Comparison of ENCODE assay signal across 8 mouse cellular contexts in genomic region chr19:4201291-4201909, GRCm38 (mm10). TPM values are rescaled to one million over a fixed set of nuclear protein-coding genes. Genes with fewer than 3 reads are reported as not detected.
DNase-seq lines count a peak whose midpoint lies in the region; ATAC-seq lines count a peak whose summit lies in the region.

TSS of gene Rad9a (minus strand) at chr19:4201662.

- DNase-seq in adipocyte (ENCODE audit: low spot score), result peak; percentile 98
- DNase-seq in embryo, embryonic 10 days (ENCODE audit: low spot score), result peak; percentile 100
- peak; percentile 95 for DNase-seq in gastrocnemius, postnatal 10 days
- DNase-seq in induced T-regulatory cell, adult 2 months (ENCODE audit: low read depth), result peak; percentile 98
- peak; percentile 92 to 97 for DNase-seq in left cerebral cortex, adult 9 months (ENCODE audit: low spot score in 2 of 2)
- peak; percentile 95 for DNase-seq in right cerebral cortex, postnatal 14 days
- DNase-seq in urinary bladder, postnatal 36 days (ENCODE audit: low spot score in 2 of 2), result peak; percentile 94 to 96

- ATAC-seq in megakaryocyte progenitor cell, adult 5-6 weeks (replicated peaks; ENCODE audit: poor library complexity), result peak; percentile 91

RNA-seq across cellular contexts. Expression of gene Rad9a, which starts in this region (rescaled TPM):
- total RNA-seq in gastrocnemius, postnatal 10 days (2021), result 1 to 10 TPM; 4.1 to 6.0 TPM
- 28.0 and 31.0 TPM in 2 replicates for total RNA-seq in megakaryocyte progenitor cell, adult 5-6 weeks (2015)
- total RNA-seq in megakaryocyte progenitor cell, adult 5-6 weeks (2017), result 16.1 and 19.7 TPM in 2 replicates

Comparison
In these comparisons a context has a peak if more than half of its experiments do, and no peak if none do; other contexts are left out.
1. Peak in every context shown above with its lines: DNase-seq and ATAC-seq.